Mouse (Mus musculus) urinary bladder, adult 18-20 months (tissue): ENCODE measurements around the gene Picalm.
A peak's percentile ranks its signal among the peaks of the same experiment; 100 is the strongest.
"Not testable (repeated sequence)": the region's sequence is repeated elsewhere in the genome, so short reads cannot be mapped to it uniquely, and the experiment has no call there.

Experiments
- DNase-seq, 2 experiments: peaks; one replicate each; pipeline ENCODE4 v3.0.0; 2022; ENCODE audit warnings: low spot score in 2 of 2, mixed read lengths in 2 of 2

Picalm gene

GRCm38 (mm10) chr7:90131831-90132241 is 1.8 kb downstream of the Picalm start:
- no peak for DNase-seq

GRCm38 (mm10) chr7:90132322-90132721 is 2.3 kb downstream of the Picalm start:
- no peak for DNase-seq

GRCm38 (mm10) chr7:90136736-90137135 is 6.7 kb downstream of the Picalm start:
- DNase-seq, result no peak

GRCm38 (mm10) chr7:90138359-90138758 is 8.3 kb downstream of the Picalm start:
- no peak for DNase-seq

GRCm38 (mm10) chr7:90140290-90140689 is 10.3 kb downstream of the Picalm start:
- DNase-seq, result no peak

GRCm38 (mm10) chr7:90144275-90144674 is 14.3 kb downstream of the Picalm start:
- no peak for DNase-seq

GRCm38 (mm10) chr7:90144971-90145370 is 15.0 kb downstream of the Picalm start:
- DNase-seq, result no peak

GRCm38 (mm10) chr7:90145376-90145775 is 15.4 kb downstream of the Picalm start:
- DNase-seq, result no peak

- DNase-seq, result no peak
These were observed 15.9 kb downstream of the Picalm start for GRCm38 (mm10) chr7:90145897-90146296.

- DNase-seq, result no peak
These were observed 16.3 kb downstream of the Picalm start for GRCm38 (mm10) chr7:90146321-90146720.

- DNase-seq, result no peak
These were observed 18.0 kb downstream of the Picalm start for GRCm38 (mm10) chr7:90148023-90148422.

GRCm38 (mm10) chr7:90148516-90148915 is 18.5 kb downstream of the Picalm start:
- DNase-seq, result no peak

GRCm38 (mm10) chr7:90150311-90150710 is 20.3 kb downstream of the Picalm start:
- DNase-seq, result peak in 1 of 2 experiments; percentile 28

- no peak for DNase-seq
These were observed 28.0 kb downstream of the Picalm start for GRCm38 (mm10) chr7:90158034-90158433.

GRCm38 (mm10) chr7:90160598-90160997 is 30.6 kb downstream of the Picalm start:
- DNase-seq, result no peak

GRCm38 (mm10) chr7:90164276-90164675 is 34.3 kb downstream of the Picalm start:
- DNase-seq, result no peak

GRCm38 (mm10) chr7:90165970-90166369 is 36.0 kb downstream of the Picalm start:
- DNase-seq, result no peak

GRCm38 (mm10) chr7:90167777-90168176 is 37.8 kb downstream of the Picalm start:
- not testable (repeated sequence) for DNase-seq

GRCm38 (mm10) chr7:90173778-90174177 is 43.8 kb downstream of the Picalm start:
- DNase-seq, result no peak

- no peak for DNase-seq
These were observed 45.6 kb downstream of the Picalm start for GRCm38 (mm10) chr7:90175576-90175975.

- DNase-seq, result no peak
These were observed 50.6 kb downstream of the Picalm start for GRCm38 (mm10) chr7:90180635-90181034.

- no peak for DNase-seq
These were observed 70.2 kb downstream of the Picalm start for GRCm38 (mm10) chr7:90200251-90200650.

GRCm38 (mm10) chr7:90201877-90202465 is 72.0 kb downstream of the Picalm start:
- DNase-seq, result no peak

- no peak for DNase-seq
These were observed 73.9 kb downstream of the Picalm start for GRCm38 (mm10) chr7:90203914-90204313.
